Mouse (Mus musculus) G1E (cell line): Measurements from ENCODE around the gene Lamc2.

Source experiments
- CTCF ChIP-seq: IDR thresholded peaks from 2 replicates; pipeline ENCODE4 v1.5.1; 2012; ENCODE audit warnings: low read depth, low read length, inconsistent platforms, mixed read lengths
- GATA1 ChIP-seq: IDR thresholded peaks from 2 replicates; pipeline ENCODE4 v1.6.1; 2012; ENCODE audit warnings: borderline replicate concordance, low read length, inconsistent platforms, mixed read lengths
- POLR2AphosphoS5 ChIP-seq: IDR thresholded peaks from 2 replicates; pipeline ENCODE4 v1.6.1; 2012; ENCODE audit warnings: low read depth, low read length, inconsistent platforms; ENCODE audit not compliant: insufficient replicate concordance
- TAL1 ChIP-seq: conservative IDR thresholded peaks from 2 replicates; pipeline ENCODE4 v1.6.1; 2012; ENCODE audit warnings: low read depth, low read length, inconsistent platforms, mixed read lengths

- TF ChIP-seq CTCF = no peak
- no peak for TF ChIP-seq GATA1
- TF ChIP-seq TAL1 = no peak
- TF ChIP-seq POLR2AphosphoS5 = no peak
Measured at GRCm38 (mm10) chr1:153192379-153192778, 6.1 kb upstream of the Lamc2 start.
